Mouse (Mus musculus): Measurements from ENCODE around the gene Lrrc59.

Lrrc59 gene

GRCm38 (mm10) chr11:94629199-94629883 is at the start of gene Lrrc59:
Gene Lrrc59, plus strand, starts transcription at chr11:94629767.
- DNase-seq (ENCODE audit: low read depth in 2 of 2, low spot score in 2 of 2), result peak; percentile 96

DNA sequence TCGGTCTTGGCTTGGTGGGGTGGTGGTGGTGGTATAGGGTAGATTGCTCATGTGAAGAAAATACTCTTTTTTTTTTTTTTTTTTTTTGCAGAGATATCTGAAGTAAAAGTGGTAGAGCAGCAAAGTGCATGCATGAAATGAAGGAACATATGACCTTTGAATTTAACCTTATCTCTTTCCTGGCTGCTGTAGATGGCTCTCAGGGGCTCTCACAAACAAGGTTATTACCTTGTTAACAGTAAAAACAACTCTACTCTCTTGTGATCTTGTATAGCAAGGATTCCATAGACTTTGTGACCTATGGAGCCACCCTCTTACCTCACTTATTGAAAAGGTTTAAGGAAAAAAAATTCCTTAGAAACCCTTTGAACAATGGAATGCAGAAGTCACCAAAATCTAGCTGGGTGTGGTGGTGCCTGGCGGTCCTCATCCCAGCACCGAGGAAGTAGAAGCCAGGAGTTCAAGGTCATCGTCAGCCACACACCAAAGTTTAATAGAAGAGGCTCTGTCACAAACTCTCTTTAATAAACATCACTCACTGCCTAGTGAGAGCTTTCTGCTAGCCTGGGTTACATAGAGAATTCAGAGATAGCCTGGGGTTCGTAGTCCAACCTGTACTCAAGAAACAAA is 49.3 kb upstream of the Lrrc59 start:
- DNase-seq (ENCODE audit: low read depth in 2 of 2, low spot score in 2 of 2), result no peak

DNA sequence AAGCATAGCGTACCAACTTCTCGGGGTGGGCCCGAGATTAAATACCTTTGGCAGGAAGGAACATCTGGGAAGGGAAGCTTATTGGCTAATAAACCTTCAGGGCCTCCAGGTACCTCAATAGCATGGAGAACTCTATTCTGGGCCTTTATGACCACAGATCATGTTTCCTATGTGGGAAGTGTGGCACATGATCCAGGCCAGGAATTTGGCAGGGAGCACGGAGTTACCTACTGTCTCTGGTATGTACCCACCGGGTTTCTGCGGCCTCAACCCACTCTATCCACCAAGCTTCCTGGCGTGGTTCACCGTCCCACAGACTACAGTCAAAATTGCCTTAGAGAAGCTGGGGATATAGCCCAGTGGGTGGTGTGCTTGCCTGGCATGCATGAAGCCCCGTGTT is 44.5 kb upstream of the Lrrc59 start:
- no peak for DNase-seq (ENCODE audit: low read depth in 2 of 2, low spot score in 2 of 2)

DNA sequence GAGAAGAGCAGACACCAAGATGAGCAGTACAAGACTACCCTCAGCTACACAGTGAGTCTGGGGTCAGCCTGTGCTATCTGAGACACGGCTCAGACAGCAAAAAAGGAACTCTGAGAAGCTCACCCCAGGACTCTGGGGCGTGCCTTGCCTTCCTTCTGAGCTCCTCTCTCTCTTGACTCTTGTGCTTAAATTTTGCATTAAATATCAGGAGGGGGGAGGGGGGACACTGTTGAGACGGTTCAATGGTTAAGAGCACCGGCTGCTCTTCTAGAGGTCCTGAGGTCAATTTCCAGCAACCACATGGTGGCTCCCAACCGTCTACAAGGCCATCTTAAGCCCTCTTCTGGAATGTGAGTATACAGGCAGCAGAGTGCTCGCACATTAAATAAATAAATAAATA is 42.1 kb upstream of the Lrrc59 start:
- no peak for DNase-seq (ENCODE audit: low read depth in 2 of 2, low spot score in 2 of 2)

DNA sequence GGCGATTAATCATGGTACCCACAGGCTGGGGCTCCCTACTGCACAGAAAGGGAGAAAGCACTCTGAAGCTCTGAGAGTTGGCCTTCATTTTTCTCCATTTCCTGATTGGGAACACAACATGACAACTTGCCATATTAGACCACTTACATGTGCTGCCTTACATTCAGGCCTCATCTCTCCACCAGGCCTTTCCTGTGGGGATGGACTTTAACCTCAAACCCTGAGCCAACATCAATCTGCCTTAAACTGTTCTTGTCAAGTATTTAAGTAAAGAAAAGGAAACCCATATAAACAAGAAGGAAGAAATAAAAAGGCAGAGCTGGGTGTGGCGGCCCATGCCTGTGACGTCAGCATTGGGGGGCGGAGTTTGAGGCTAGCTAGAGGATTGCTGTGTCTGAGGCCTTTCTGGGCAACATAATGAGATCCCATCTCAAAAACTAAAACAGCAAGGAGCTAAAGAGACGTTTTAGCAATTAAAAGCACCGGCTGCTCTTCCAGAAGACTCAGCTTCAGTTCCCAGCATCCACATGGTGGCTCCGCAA is 33.2 kb upstream of the Lrrc59 start:
- peak; percentile 42 to 67 for DNase-seq (ENCODE audit: low read depth in 2 of 2, low spot score in 2 of 2)

- no peak for DNase-seq (ENCODE audit: low read depth in 2 of 2, low spot score in 2 of 2)
Measured at GRCm38 (mm10) chr11:94597319-94597718, 32.2 kb upstream of the Lrrc59 start.

DNA sequence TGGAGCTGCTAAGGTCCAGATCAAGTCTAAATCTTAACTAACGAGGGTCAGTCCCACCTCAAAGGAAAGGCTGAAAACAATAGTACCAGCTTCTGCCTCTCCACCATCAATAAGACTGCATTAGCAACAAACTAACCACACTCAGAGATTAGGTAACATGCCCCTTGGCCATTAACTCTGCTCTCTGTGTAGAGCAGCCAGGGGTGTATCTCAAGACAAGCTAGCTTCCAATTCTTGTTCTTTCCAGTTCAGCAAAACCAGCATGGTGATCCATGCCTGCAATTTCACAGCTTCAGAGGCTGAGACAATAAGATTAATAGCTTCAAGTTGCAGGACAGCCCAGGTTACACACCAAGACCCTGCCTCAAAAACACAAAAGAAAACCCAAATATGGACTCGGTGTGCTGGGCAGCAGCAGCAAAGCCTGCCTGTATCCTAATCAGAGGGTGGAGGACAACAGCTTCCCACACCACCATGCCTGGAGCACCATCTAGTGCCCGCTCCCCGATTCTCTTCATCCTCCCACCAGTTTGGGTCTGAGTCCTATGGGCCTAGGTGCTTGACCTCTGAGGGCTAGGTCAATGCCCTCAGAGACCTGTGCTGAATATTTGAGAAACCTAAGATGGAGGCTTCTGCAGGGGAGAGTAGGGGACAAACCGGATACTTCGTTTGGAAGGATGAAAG is 31.0 kb upstream of the Lrrc59 start:
- no peak for DNase-seq (ENCODE audit: low read depth in 2 of 2, low spot score in 2 of 2)

DNA sequence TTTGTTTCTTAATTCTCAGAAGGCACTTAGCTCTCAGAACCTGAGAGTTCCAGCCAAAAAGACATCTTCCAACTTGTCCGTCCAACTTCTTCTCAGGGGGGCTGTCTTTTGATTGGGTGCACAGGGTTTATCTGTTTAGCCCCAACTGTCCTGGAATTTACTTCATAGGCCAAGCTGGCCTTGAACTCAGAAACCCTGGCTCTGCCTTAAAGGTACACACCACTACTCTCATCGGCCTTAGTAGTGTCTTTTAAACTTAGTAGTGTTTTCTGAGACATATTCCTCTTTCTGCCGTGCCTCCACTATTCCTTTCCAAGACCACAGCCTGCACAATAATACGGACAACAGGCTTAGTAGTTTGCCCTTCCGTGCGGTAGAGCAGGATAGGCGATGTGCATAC is 29.1 kb upstream of the Lrrc59 start:
- DNase-seq (ENCODE audit: low read depth in 2 of 2, low spot score in 2 of 2), result no peak

DNA sequence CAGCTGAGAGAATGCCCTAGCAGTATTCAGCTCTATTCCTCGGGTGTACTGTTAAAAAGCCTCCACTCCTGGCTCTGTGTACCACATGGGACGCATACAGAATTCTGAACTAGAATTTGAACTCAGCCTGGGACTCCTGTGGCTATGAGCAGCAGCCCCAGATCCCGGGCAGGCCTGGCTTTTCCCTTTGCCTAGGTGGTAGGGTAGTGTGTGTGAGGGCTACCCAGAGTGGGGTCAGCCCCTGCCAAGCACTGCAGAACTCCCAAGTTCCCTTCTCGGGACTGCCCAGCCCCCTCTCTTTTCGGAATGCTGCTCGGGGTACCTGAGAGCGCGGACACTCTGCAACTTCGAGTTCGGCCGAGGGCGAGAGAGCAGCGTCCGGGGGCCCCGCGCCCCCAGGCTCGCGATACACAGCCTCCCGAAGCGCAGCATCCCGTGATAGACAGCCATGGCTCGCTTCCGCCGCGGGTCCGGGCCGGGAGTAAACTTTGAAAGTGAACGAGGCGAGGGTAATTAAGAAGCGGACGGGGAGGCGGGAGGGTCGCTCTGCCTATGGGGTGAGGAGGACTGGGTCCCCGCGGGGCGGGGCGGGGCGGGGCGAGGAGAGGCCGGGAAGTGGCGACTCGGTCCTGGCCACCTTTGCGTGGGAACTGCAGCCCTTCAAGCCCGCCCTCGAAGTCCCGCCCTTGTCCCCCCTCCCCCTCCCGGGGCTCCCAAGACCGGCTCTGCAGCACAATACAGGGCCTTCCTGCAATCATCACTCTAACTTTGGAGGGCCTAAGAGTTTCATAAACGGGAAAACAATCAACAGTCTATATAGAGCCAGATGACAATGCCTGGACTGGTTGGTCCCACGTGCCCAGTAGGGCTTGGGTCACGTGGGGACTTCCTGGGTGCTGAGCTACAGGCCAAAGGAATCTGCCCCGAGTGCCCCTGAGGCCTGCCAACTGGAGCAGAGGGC is 28.0 kb upstream of the Lrrc59 start, which contains the start of gene Acsf2:
Gene Acsf2 (minus strand): TSS at position 551 of the 961 bp plus-strand sequence.
- peak; percentile 38 to 60 for DNase-seq (ENCODE audit: low read depth in 2 of 2, low spot score in 2 of 2)

DNA sequence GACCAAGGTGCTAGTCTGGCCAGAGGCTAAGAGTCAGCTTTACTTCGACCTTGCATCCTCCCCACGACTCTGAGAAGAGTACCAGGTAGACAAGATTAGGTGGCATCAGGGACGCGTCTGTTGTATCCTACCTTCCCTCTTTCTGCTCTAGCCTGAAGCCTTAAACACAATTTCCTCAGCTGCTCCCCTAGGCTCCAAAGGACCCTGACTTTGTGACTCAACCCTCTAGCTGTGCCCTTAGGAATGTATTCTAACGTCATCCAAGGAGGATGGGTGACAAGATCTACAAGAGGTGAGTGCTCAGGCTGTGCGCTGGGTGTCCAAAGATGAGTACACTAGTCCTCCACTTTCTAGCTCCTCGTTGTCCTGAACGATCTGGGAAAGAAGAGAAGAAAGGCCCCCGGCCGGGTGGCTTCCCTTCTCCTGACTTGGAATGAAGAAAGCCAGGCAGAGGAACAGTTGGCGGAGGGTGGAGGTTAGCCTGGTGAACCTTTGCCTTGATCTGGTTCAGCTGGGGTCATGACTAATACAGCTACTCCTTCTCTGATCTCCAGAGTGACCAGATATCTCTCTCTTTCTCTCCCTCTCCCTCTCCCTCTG is 27.1 kb upstream of the Lrrc59 start:
- no peak for DNase-seq (ENCODE audit: low read depth in 2 of 2, low spot score in 2 of 2)

DNA sequence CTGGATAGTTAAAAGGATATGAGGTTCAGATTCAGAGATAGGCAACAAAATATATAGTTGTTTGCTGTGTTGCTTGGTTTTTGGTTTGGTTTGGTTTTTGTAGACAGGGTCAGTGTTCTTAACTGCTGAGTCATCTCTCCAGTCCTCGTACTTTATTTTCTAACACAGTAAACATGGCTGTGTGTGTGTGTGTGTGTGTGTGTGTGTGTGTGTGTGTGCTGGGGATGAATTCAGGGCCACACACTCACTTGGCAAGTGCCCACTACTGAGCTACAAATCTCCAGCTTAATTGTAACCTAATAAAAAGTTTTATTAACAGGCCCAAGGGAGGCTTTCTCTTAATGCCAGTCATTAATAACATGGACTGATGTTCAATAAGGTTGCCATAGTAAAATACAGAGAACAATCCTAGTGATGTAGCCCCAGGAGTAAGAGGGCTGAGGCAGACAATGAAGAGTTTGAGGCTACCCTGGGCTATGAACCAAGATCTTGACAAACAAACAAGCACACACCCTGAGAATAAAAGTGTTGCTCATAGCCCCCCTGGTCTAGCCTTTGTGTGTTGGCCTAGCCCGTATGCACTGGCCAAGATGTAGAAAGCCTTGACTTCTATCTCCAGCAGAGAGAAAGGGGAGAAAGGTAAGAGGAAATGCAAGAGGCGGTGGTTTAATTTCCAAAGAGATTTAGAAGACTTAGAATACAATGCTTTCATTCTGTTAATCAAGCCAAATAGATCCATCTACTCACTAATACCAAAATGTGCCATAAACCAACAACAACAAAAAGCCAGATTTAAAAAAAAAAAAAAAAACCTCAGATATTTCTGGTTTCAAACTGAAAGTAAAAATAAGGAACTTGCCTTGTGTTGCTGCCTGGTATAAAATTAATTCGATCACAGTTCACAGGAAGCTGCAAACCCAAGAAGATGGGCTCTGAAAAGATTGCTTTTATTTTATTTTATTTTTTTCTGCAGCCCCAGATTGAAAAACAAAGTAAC is 18.5 kb upstream of the Lrrc59 start:
- no peak for DNase-seq (ENCODE audit: low read depth in 2 of 2, low spot score in 2 of 2)

- no peak for DNase-seq (ENCODE audit: low read depth in 2 of 2, low spot score in 2 of 2)
Measured at GRCm38 (mm10) chr11:94614603-94615002, 15.0 kb upstream of the Lrrc59 start.

DNA sequence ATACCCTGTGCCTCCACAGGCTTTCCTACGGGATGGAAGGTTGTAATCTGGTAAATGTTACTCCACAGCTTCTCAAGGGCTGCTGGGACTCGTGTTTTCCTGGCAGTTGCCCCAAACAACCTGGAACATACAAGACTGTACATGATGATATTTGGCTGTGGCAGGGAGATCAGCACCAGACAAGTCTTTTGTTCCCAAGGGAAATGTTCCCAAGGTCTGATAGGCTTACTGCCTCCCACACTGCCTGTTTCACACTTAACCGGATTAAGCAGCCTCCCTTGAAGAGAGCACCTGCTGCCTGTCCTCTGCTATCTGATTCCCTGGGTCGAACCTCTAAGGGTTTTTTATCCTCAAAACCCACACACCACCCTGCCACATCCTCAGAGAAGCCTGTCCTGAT is 14.1 kb upstream of the Lrrc59 start:
- DNase-seq (ENCODE audit: low read depth in 2 of 2, low spot score in 2 of 2), result no peak

DNA sequence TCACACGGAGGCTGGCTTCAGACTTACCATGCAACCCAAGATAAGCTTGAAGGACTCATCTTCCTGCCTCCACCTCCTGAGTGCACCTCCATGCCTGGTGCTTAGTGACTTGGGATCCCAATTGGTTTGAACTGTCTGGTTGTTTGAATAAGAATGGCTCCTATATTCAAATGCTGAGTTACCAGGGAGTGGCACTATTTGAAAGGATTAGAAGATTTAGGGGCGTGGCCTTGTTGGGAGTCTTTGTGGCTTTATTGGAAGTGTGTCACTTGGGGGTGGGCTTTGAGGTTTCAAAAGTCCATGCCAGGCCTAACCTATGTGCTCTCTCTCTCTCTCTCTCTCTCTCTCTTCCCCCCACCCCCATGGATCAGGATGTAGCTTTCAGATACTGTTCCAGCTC is 11.9 kb upstream of the Lrrc59 start:
- no peak for DNase-seq (ENCODE audit: low read depth in 2 of 2, low spot score in 2 of 2)

- no peak for DNase-seq (ENCODE audit: low read depth in 2 of 2, low spot score in 2 of 2)
Measured at GRCm38 (mm10) chr11:94620766-94621457, 8.7 kb upstream of the Lrrc59 start.

GRCm38 (mm10) chr11:94621458-94621852 is 8.1 kb upstream of the Lrrc59 start:
- DNase-seq (ENCODE audit: low read depth in 2 of 2, low spot score in 2 of 2), result peak in 1 of 2 experiments; percentile 21

DNA sequence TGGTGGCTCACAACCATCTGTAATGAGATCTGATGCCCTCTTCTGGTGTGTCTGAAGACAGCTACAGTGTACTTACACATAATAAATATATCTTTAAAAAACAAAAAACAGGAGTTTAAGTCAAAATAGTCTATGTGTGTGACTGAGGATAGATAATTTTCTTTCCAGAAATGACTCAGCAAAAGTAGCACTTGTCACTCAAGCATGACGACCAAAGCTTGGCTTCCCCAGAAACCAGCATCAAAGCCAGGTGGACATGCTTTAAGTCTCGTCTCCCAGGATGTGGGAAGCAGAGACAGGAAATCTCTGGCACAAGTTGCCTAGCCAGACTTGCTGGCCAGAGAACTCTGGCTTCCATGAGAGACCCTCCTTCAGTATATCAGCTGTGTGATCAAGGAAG is 7.4 kb upstream of the Lrrc59 start:
- no peak for DNase-seq (ENCODE audit: low read depth in 2 of 2, low spot score in 2 of 2)

- DNase-seq (ENCODE audit: low read depth in 2 of 2, low spot score in 2 of 2), result no peak
Measured at GRCm38 (mm10) chr11:94629884-94630198, 274 bp downstream of the Lrrc59 start.
